Mouse (Mus musculus): ENCODE data around the gene Btbd9.
A peak's percentile ranks its signal among the peaks of the same experiment; 100 is the strongest.

Btbd9 gene

GRCm38 (mm10) chr17:30283001-30283400, 293.3 kb downstream of the Btbd9 start:
- no peak for DNase-seq (ENCODE audit: low spot score in 2 of 2)

GRCm38 (mm10) chr17:30280323-30281118, 295.8 kb downstream of the Btbd9 start:
- DNase-seq (ENCODE audit: low spot score in 2 of 2): no peak

GRCm38 (mm10) chr17:30279684-30280083, 296.6 kb downstream of the Btbd9 start:
- no peak for DNase-seq (ENCODE audit: low spot score in 2 of 2)

DNA sequence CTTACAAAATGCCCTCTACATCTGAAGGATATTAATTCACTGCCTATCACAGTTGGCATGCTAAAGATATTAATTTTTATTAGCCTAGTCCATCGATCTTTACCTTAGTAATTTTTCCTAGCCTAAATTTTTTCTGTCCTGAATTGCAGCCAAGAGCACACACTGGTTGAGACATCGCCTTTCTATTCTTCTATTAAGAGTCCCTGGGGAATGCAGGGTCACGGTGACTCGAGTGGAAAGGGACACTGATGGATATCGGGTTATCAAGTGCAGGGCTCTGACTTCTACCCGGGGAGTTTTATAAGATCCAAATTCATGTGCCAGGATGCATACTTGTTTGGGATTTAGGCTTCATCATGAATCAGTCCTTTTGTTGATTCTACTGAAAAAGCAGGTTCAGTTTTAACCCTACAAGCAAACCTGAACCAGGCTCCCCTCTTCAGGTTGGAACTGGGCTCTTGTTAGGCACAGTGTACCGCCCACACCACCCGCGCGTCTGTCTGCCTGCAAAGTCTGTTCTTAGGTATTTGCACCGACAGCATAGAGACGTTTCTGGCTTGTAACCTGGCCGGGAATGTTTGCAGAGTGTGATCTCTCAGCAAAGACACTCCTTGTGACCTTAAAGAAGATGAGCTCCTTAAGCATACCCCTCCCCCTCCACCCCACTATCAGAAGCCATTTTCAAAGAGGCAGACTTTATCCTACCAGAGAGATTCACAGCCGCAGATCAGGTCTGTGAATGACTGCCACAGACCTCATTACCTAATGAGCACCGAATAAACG, 297.5 kb downstream of the Btbd9 start:
- peak; percentile 21 to 50 for DNase-seq (ENCODE audit: low spot score in 2 of 2)

GRCm38 (mm10) chr17:30276477-30276876, 299.8 kb downstream of the Btbd9 start:
- no peak for DNase-seq (ENCODE audit: low spot score in 2 of 2)

- peak in 1 of 2 experiments; percentile 20 for DNase-seq (ENCODE audit: low spot score in 2 of 2)
These were observed 303.5 kb downstream of the Btbd9 start for GRCm38 (mm10) chr17:30272769-30273168.

GRCm38 (mm10) chr17:30269136-30270063, 306.9 kb downstream of the Btbd9 start:
- DNase-seq (ENCODE audit: low spot score in 2 of 2): peak; percentile 46 to 61

GRCm38 (mm10) chr17:30268456-30268855, 307.8 kb downstream of the Btbd9 start:
- no peak for DNase-seq (ENCODE audit: low spot score in 2 of 2)

GRCm38 (mm10) chr17:30267432-30267973, 308.8 kb downstream of the Btbd9 start:
- DNase-seq (ENCODE audit: low spot score in 2 of 2): no peak

DNA sequence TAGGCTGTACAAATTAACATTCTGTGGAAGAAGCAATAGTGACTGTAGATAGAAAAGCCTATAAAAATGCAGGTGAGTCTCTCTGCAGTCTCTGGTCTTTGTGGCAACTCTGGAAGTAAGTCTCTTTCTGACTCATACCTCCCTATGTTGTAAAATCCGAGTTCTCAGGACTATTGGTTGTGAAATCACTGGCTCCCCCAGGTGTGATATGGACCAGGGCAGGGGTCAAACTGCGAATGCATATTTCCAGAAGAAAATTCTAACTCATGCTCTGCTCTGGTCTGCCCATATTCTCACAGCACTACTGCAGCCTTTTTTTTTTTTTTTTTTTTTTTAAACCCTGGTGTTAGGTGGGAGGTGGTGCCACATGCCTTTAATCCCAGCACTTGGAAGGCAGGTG, 312.8 kb downstream of the Btbd9 start:
- no peak for DNase-seq (ENCODE audit: low spot score in 2 of 2)

DNA sequence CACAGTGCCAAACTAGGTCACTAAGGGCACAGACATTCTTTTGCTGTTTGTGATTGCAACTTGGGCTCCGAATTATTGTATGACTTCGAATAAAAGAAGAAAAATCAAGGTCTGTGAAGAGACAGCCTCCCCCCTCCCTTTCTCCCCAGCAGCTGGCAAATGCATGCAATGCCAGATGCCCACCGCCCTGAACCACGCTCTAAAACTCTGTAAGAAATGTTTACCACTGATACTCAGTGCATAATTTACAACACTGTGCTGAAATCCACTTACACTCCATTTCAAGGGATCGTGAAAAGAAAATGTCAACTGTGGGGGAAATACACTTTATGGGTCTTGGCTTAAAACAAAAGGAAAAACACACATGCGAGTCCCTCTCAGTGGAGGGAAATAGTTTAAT, 313.3 kb downstream of the Btbd9 start:
- no peak for DNase-seq (ENCODE audit: low spot score in 2 of 2)

GRCm38 (mm10) chr17:30262440-30262839, 313.8 kb downstream of the Btbd9 start:
- no peak for DNase-seq (ENCODE audit: low spot score in 2 of 2)

- DNase-seq (ENCODE audit: low spot score in 2 of 2): no peak
These were observed 314.3 kb downstream of the Btbd9 start for GRCm38 (mm10) chr17:30261983-30262340.

DNA sequence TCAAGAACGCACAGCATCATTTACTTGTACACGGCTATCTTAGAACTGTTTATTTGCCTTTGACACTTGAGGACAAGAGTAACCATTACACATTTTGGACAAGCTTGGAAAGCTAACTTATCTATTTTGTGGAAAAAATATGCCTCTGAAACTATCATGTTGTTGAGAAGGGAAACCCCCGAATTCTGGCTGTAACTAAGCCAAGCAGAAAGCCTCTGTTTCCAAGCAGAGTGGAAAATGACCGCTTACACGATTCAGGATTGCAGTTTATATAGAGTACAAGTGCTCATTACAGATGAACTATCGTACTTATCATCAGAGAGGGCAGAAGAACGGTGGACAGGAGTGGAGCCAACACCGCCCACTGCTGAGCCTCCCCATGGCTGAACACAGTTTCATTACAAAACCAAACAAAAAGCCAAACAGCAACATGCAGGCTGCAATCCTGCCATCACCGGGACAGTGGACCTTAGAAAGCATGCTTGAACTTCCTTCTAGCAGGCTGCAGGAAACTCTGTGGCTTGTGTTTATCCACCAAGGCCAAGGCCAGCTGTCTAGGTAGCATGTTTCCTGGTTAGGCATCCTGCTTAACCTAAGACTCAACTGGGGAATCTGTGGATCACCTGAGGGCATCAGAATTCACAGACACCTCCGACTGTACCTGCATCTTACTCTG, 314.8 kb downstream of the Btbd9 start:
- DNase-seq (ENCODE audit: low spot score in 2 of 2): no peak

DNA sequence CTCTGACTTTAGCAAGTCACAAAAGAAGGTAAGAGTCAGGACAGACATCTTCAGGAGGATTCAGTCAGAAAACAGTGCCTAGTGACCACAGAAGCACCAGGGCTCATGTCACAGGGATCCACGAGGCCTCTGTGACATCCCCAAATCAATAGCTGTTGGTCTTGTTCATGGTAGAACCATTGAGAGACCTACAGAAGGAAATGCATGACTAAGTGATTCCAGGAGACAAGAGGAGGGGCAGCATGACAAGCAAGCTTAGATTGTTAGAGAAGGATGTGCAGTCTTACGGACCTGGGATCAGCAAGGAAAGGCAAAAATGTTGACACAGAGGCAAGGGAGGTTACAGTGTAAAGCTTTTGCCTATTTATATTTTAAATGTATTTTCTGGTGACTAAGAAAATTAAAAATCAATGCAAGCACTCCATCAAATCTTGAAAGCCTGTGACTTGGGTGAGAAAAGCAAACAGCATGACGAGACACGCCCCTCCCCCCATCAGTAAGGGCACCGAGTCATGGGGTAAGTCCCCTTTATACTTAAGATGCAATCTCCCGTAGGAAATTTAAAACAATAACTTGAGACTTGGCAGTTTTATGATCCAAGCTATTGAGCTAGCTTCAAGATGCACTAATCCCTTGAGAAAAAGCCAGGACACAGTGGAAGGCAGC, 315.5 kb downstream of the Btbd9 start:
- DNase-seq (ENCODE audit: low spot score in 2 of 2): no peak

DNA sequence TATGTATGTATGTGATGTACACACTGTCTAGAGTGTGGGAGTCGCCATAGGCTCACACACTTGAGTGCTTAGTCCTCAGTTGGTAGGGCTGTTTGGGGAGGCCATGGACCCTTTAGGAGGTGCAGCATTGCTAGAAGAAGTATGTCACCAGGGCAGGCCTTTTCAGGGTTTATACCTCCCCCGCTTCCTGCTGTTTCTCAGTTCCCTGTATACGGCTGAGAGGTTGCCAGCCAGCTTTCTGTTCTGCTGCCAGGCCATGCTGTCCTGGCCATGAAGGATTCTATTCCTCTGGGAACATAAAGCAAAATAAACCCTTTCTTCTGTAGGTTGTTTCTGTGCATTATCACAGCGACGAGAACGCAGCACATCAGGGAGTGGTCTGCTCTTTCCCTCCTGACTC, 316.4 kb downstream of the Btbd9 start:
- DNase-seq (ENCODE audit: low spot score in 2 of 2): no peak

GRCm38 (mm10) chr17:30258480-30258879, 317.8 kb downstream of the Btbd9 start:
- DNase-seq (ENCODE audit: low spot score in 2 of 2): no peak

DNA sequence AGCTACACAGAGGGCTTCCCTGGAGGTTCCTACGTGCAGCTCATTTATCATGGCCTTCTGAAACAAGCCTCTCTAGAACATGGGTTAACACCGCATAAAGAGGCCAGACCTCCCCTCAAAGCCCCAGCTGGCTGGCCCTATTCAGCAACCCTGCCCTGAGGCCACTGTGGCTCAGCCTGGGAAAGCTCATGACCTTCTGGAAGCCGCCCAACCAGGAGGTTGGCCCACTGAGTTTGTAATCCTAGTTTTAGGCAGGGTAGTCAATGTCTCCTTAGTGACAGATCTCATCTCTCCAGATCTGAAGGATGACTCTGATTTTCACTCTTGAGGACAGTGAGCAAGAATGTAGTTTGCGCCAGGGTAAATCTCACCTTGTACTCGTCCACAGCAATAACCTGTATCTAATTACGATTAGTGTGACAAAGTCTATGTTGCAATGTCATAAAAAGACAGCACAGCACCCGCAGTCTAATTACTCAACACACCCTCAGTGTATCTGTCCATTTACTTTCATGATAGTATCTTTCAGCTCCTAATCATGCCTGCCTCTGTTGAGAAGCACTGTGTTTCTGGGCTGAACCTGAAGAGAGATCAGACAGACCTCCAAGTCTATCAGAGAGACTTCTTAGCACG, 320.2 kb downstream of the Btbd9 start:
- no peak for DNase-seq (ENCODE audit: low spot score in 2 of 2)

DNA sequence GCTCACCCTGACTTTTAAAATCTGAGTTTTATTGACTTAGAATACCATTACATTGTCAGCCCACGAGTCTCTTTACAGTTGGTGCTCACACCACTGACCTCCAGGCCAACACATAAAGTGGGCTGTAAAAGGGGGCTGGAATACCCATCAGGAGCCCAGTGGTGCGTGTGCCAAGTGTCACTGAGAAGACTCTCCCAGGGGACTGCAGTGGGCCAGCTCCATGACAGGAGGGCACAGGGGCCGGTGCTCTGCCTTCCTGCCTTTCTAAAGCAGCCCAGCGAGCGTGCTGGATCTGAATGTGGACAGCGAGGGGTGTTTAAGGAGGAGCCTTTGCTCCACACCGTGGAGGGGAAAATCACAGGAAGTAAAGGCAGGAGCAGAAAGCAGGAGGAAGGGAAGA, 322.4 kb downstream of the Btbd9 start:
- no peak for DNase-seq (ENCODE audit: low spot score in 2 of 2)

- no peak for DNase-seq (ENCODE audit: low spot score in 2 of 2)
These were observed 323.3 kb downstream of the Btbd9 start for GRCm38 (mm10) chr17:30253028-30253427.

Measured in right cerebral cortex, postnatal 36 days (tissue).